Mouse (Mus musculus) limb, embryonic 10.5 days (tissue): ENCODE results near the gene Olfr1395. TPM values are rescaled to one million over a fixed set of nuclear protein-coding genes. Genes with fewer than 3 reads are reported as not detected.
A peak's percentile ranks its signal among the peaks of the same experiment; 100 is the strongest.
"Not testable (repeated sequence)": the region's sequence is repeated elsewhere in the genome, so short reads cannot be mapped to it uniquely, and the experiment has no call there.

Source experiments
- DNase-seq: peaks from one replicate; pipeline ENCODE4 v3.0.0-alpha.2; 2017; ENCODE audit warnings: low spot score
- H3K27ac ChIP-seq: fragments of 300-500 bp; sonication (generic); 2 replicates; pipeline ENCODE4 v1.5.1; 2016; ENCODE audit warnings: mild to moderate bottlenecking
- H3K27me3 ChIP-seq: fragments of 300-500 bp; sonication (generic); 2 replicates; pipeline ENCODE4 v1.6.1; 2016; ENCODE audit warnings: low read depth, mild to moderate bottlenecking; ENCODE audit not compliant: poor library complexity, severe bottlenecking
- H3K36me3 ChIP-seq: fragments of 300-500 bp; sonication (generic); 2 replicates; pipeline ENCODE4 v1.6.1; 2016; ENCODE audit warnings: mild to moderate bottlenecking, moderate library complexity
- H3K4me1 ChIP-seq: fragments of 300-500 bp; sonication (generic); 2 replicates; pipeline ENCODE4 v1.6.1; 2016
- H3K4me3 ChIP-seq: fragments of 300-500 bp; sonication (generic); 2 replicates; pipeline ENCODE4 v1.5.1; 2016; ENCODE audit warnings: mild to moderate bottlenecking, moderate library complexity
- H3K9me3 ChIP-seq: fragments of 300-500 bp; sonication (generic); replicated peaks from 2 replicates; pipeline ENCODE4 v1.6.1; 2016; ENCODE audit warnings: mild to moderate bottlenecking
- WGBS: fragments of 180-500 bp; shearing (Covaris S2); methylation state at CpG from one replicate; pipeline ENCODE4 v1.1.7; 2016; 5-methylcytosine and 5-hydroxymethylcytosine counted together
- polyA plus RNA-seq: library from polyadenylated mRNA; unstranded; fragments of >200 nt; fragmentation: Nextera tagmentation; extraction: Ambion mirVana; gene quantifications from 2 replicates; pipeline ENCODE4 v1.2.1, GENCODE M21; 2016

Gene Olfr1395
- polyA plus RNA-seq, 1 experiment from 2014 or later = not detected

DNA sequence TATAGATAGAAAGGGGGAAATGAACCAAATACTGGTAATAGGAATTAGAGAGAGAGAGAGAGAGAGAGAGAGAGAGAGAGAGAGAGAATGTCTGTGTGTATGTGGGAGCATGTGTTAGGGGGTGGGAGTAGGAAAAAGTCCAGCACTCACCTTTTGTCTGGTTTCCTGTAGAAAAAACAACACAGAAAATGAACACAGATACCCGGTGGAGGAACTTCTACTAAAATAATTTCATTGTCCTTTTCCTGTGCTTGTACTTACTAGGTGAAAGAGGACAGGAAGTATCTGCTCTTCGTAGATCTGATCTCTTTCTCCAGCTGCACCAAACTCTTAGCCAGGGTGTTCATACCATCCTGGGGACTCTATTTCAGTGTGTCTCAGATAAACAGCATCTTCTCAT lies 27.9 kb upstream of the Olfr1395 start:
- Histone ChIP-seq H3K4me3 (no peak overlapping the region), H3K36me3 (no peaks in the 10 kb centered on the region), H3K9me3 (no peaks in the 10 kb centered on the region), H3K27ac (no peak overlapping the region), H3K4me1 (no peaks in the 10 kb centered on the region), H3K27me3 (no peaks in the 10 kb centered on the region)
- no peak for DNase-seq
- 86% methylated on average over 2 of the region's 2 CpGs for WGBS

GRCm38 (mm10) chr11:49114774-49115173 lies 27.3 kb upstream of the Olfr1395 start, which contains the start of gene Olfr1396:
Gene Olfr1396 (minus strand): TSS chr11:49114874.
- DNase-seq = no peak
- H3K27me3 ChIP-seq = no peaks in the 10 kb centered on the region

GRCm38 (mm10) chr11:49119635-49120034 lies 22.4 kb upstream of the Olfr1395 start:
- 83% methylated on average over 3 of the region's 3 CpGs for WGBS
- no peaks in the 10 kb centered on the region for H3K27me3 ChIP-seq

More at GRCm38 (mm10) chr11:49114774-49115173, 27.3 kb upstream of the Olfr1395 start, which contains the start of gene Olfr1396:
- H3K4me1 ChIP-seq = no peaks in the 10 kb centered on the region
- no peak within 1 kb of the TSS for H3K27ac ChIP-seq
- no peaks in the 10 kb centered on the region for H3K36me3 ChIP-seq
- H3K4me3 ChIP-seq = no peak within 1 kb of the TSS
- no peaks in the 10 kb centered on the region for H3K9me3 ChIP-seq

DNA sequence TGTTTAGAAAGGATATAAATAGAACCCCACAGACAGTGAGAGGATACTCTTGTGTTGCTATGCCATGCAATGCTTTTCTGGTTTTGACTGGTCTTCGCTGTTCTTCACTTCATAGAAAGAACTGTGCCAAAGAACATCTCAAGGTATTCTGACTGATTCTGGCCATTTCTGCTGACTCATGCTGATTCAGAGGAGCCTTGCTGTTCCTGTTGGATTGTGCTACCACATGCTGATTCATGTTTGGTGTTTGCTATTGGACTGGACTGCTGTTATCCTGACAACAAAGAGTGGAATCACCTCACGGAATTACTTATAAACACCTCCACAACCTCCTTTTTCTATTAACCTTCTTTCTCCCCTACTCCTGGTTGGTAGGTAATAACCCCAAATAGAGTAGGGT lies 17.9 kb upstream of the Olfr1395 start:
- no peaks in the 10 kb centered on the region for H3K27me3 ChIP-seq
- H3K4me1 ChIP-seq = no peaks in the 10 kb centered on the region
- 88% methylated on average over 2 of the region's 2 CpGs for WGBS
- H3K9me3 ChIP-seq = no peaks in the 10 kb centered on the region
- H3K36me3 ChIP-seq = no peaks in the 10 kb centered on the region
- DNase-seq = no peak
- H3K27ac ChIP-seq = no peak overlapping the region
- no peak overlapping the region for H3K4me3 ChIP-seq

More at GRCm38 (mm10) chr11:49119635-49120034, 22.4 kb upstream of the Olfr1395 start:
- DNase-seq = no peak
- Histone ChIP-seq H3K4me3 (no peak overlapping the region), H3K36me3 (no peaks in the 10 kb centered on the region), H3K9me3 (no peaks in the 10 kb centered on the region), H3K4me1 (no peaks in the 10 kb centered on the region), H3K27ac (no peak overlapping the region)

DNA sequence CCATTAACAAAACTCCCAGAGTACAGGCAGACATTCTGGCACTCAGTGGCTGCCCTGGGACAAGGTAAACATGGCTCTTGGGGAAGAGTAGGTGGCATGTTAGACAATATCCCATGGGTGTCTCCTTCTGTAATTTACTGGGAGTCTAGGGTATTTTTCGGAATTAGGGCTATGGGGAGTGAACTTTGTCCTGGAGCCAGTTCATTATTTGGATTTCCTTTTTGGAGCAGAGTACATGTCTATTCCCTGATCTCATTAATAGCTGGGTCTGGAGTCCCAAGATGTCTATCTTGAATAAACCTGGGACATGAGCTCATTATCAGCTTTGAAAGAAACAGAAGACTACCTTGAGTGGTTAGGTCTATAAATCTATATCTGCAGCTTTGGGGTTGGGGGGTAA lies 12.0 kb downstream of the Olfr1395 start, which contains the start of gene Olfr1394:
Olfr1394 (plus strand) TSS at position 301 of the 400 bp plus-strand sequence.
- H3K4me3 ChIP-seq = no peak within 1 kb of the TSS
- DNase-seq = no peak
- no peaks in the 10 kb centered on the region for H3K27me3 ChIP-seq
- no peaks in the 10 kb centered on the region for H3K9me3 ChIP-seq
- H3K4me1 ChIP-seq = no peaks in the 10 kb centered on the region
- no peak within 1 kb of the TSS for H3K27ac ChIP-seq
- no peaks in the 10 kb centered on the region for H3K36me3 ChIP-seq
- 92% methylated on average over 1 of the region's 1 CpGs for WGBS

- WGBS = 87% methylated on average over 2 of the region's 2 CpGs
- no peak overlapping the region for H3K4me3 ChIP-seq
- no peaks in the 10 kb centered on the region for H3K36me3 ChIP-seq
- H3K27me3 ChIP-seq = no peaks in the 10 kb centered on the region
- no peak overlapping the region for H3K27ac ChIP-seq
- no peaks in the 10 kb centered on the region for H3K4me1 ChIP-seq
- DNase-seq = no peak
- no peaks in the 10 kb centered on the region for H3K9me3 ChIP-seq
Measured at GRCm38 (mm10) chr11:49156821-49157814, 15.0 kb downstream of the Olfr1395 start.

GRCm38 (mm10) chr11:49168839-49169611 lies 27.0 kb downstream of the Olfr1395 start:
- Histone ChIP-seq H3K27me3 (peaks cover 25% of the 10 kb centered on the region), H3K9me3 (no peaks in the 10 kb centered on the region), H3K27ac (peak overlapping the region; percentile 30; the same call in 1 of the 2 replicates), H3K4me1 (peaks cover 8% of the 10 kb centered on the region), H3K4me3 (peak overlapping the region; percentile 49), H3K36me3 (no peaks in the 10 kb centered on the region)
- 4% methylated on average over 50 of the region's 50 CpGs for WGBS
- peak; percentile 62 for DNase-seq

GRCm38 (mm10) chr11:49170576-49170975 lies 28.5 kb downstream of the Olfr1395 start:
- Histone ChIP-seq H3K9me3 (no peaks in the 10 kb centered on the region), H3K4me1 (peaks cover 12% of the 10 kb centered on the region), H3K27ac (no peak overlapping the region), H3K27me3 (peaks cover 25% of the 10 kb centered on the region), H3K36me3 (no peaks in the 10 kb centered on the region), H3K4me3 (no peak overlapping the region)
- no peak for DNase-seq
- WGBS = 96% methylated on average over 4 of the region's 4 CpGs

DNA sequence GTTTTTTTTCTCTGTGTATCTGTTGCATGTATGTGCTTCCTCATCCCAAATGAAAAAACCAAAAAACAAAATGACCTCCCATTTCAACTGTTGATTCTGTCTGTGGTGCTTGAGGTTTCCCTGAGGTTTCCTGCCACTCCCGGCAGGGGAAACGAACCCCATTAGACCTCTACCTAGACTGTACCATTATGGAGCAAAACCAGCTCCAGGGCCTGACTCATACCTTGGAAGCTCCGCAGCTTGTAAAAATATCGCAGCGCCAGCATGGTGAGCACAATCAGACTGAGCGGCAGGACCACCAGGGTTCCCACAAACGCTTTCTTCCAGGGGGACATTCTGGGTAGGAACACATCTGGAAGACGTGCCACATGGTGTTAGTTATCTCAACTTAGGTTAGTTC lies 33.3 kb downstream of the Olfr1395 start:
- Histone ChIP-seq H3K27ac (no peak overlapping the region), H3K4me3 (no peak overlapping the region), H3K9me3 (no peaks in the 10 kb centered on the region), H3K36me3 (no peaks in the 10 kb centered on the region), H3K27me3 (peaks cover 3% of the 10 kb centered on the region), H3K4me1 (0 out of 2 replicates have a peak, but pooled peaks cover 4% of the 10 kb centered on the region)
- DNase-seq = no peak
- WGBS = 93% methylated on average over 8 of the region's 8 CpGs

- not testable (repeated sequence) for DNase-seq, H3K27me3 ChIP-seq, H3K36me3 ChIP-seq, H3K9me3 ChIP-seq, H3K4me1 ChIP-seq, H3K27ac ChIP-seq, H3K4me3 ChIP-seq
- WGBS = 75% methylated on average over 4 of the region's 4 CpGs
Measured at GRCm38 (mm10) chr11:49176047-49176779, 34.1 kb downstream of the Olfr1395 start.

DNA sequence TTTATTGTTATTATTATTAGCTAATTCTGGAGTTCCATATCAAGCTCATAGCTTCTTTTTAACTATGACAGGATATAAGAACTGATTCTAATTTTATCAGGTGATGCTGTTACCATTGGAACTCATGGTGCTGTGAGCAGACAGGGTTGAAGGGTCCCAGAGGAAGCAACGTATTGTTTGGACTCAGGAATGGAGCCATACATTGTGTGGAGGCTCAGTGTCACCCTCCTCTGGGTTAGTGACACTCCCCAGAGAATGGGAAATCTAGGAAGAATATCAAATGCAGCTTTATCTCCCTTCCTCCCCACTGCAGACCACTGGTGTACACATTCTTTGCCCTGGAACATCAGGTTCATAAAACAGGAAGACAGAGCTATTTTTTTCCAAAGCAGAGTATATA lies 41.1 kb downstream of the Olfr1395 start:
- Histone ChIP-seq H3K9me3 (no peaks in the 10 kb centered on the region), H3K4me1 (no peaks in the 10 kb centered on the region), H3K4me3 (no peak overlapping the region), H3K27me3 (no peaks in the 10 kb centered on the region), H3K27ac (no peak overlapping the region), H3K36me3 (no peaks in the 10 kb centered on the region)
- no peak for DNase-seq
- 74% methylated on average over 1 of the region's 1 CpGs for WGBS

DNA sequence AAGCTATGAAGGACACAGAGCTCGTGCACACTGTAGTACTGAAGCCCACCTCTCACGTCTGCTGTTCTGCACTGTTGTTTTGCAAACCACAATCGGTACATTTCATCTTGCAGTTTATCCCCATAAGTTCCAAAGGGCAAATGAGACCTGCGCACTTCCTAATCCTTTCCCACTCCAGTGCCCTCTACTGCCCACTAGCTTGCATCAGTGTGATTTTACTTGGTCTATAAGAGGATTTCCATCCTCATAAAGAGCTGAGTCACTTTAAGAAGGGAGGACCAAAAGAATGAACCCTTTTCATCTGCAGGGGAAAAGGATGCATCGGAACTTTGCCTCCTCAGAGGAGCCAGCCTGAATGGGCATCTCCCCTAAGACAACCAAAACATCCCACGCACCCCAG lies 44.4 kb downstream of the Olfr1395 start:
- Histone ChIP-seq H3K4me1 (no peaks in the 10 kb centered on the region), H3K27me3 (no peaks in the 10 kb centered on the region), H3K36me3 (no peaks in the 10 kb centered on the region), H3K9me3 (no peaks in the 10 kb centered on the region), H3K27ac (no peak overlapping the region), H3K4me3 (no peak overlapping the region)
- WGBS = 89% methylated on average over 6 of the region's 6 CpGs
- no peak for DNase-seq
